Mouse (Mus musculus) cortical plate, adult 2 months (tissue): ENCODE data around the gene Smad3.

Experiments
- CTCF ChIP-seq: fragments of 200-500 bp; IDR thresholded peaks from 2 replicates; pipeline ENCODE4 v1.5.1; 2011; ENCODE audit warnings: mild to moderate bottlenecking, control low read depth, low read length; ENCODE audit not compliant: insufficient read depth; ENCODE audit errors: extremely low read depth
- POLR2A ChIP-seq: fragments of 200-500 bp; IDR thresholded peaks from 2 replicates; pipeline ENCODE4 v1.6.1; 2011; ENCODE audit warnings: mild to moderate bottlenecking, low read length, control low read depth; ENCODE audit not compliant: insufficient read depth; ENCODE audit errors: extremely low read depth

- TF ChIP-seq CTCF (no peak), POLR2A (no peak)
Observed at GRCm38 (mm10) chr9:63611967-63612366, 145.8 kb downstream of the Smad3 start.
